Mouse (Mus musculus): ENCODE data around the gene Serpina1a. TPM values are rescaled to one million over a fixed set of nuclear protein-coding genes. Genes with fewer than 3 reads are reported as not detected.

Serpina1a gene
- not detected for polyA plus RNA-seq (2012; fragmentation: generic; extraction: Trizol)

DNA sequence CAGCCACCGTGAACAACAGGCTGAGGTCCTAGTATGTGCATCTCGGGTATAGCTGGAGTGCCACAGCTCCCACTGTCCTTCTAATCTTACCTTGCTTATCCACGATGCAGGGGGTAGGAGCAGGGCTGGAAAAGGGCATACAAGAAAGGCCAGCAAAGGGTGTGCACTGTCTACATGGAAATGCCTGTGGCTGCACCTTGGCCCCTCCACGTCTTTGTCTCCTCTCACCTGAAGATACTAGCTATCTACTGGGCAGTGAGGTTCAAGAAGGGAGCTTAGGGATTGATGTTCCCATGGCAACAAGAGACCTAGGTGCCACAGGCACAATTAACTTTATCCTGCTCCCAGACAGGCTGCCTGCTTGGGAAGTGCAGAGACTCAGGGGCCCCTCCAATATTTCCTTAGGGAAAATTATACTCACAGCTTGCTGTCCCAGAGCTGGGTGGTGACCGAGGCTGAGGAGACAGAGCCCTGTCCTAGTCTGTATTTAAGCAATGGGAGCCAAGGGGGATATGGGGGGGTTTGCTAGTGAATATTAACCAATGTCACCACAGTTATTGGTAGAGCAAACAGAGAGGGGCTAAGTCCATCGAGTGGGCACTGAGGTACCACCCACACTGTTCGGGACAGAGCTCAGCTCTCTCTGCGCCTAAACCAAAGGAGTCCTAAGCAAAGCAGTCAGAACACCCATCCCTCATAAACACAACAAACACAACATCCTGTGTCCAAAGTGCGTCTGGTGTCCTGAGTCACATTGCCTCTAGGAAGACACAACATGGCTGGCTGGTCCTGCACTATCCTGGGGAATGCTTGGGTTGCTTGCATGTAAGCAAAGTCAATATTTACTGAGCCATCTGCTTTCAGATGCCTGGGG, at the start of gene Serpina1a:
Serpina1a (minus strand) TSS at position 462 of the 874 bp plus-strand sequence.

DNA sequence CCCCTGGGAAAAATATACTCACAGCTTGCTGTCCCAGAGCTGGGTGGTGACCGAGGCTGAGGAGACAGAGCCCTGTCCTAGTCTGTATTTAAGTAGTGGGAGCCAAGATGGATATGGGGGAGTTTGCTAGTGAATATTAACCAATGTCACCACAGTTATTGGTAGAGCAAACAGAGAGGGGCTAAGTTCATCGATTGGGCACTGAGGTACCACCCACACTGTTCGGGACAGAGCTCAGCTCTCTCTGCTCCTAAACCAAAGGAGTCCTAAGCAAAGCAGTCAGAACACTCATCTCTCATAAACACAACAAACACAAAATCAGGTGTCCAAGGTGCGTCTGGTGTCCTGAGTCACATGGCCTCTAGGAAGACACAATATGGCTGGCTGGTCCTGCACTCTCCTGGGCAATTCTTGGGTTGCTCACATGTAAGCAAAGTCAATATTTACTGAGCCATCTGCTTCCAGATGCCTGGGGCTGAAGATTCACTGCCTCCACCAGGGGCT, 41.5 kb upstream of the Serpina1a start, which contains the start of gene Serpina1c:
Serpina1c (minus strand) TSS at position 51 of the 504 bp plus-strand sequence.

DNA sequence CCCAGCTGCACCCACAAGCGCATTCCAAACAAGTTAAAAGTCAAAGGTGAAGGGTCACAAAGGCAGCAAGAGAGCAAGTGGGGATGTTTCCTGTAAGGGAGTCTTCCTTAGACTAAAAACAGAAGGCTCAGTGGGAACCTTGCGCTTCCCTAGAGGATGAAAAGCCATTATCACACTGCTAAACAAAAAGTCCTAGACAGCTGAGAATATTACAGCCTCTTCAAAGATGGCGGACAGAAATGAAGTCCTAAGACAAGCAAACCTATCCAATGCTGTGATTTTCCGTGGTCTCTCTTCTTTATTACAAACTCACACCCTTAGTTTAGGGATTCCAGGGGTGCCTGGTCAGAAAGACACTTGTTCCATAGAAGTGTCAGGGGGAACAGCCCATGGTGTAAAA, 33.1 kb downstream of the Serpina1a start, which contains the start of gene Serpina1b:
Serpina1b (minus strand) TSS at position 101 of the 400 bp plus-strand sequence.

Other genes with a start within 250 kb of the Serpina1a start
- under 1 TPM in 1 of 2 experiments, not detected in 1; 0.12 TPM for gene Serpina10, start 232.1 kb downstream of the Serpina1a start, polyA plus RNA-seq (2012; fragmentation: generic; extraction: Trizol)
- gene Serpina6, start 206.3 kb downstream of the Serpina1a start, polyA plus RNA-seq (2012; fragmentation: generic; extraction: Trizol): under 1 TPM in 1 of 2 experiments, not detected in 1; 0.17 TPM
- under 1 TPM in 1 of 2 experiments, not detected in 1; 0.02 TPM for gene Serpina16, start 187.4 kb downstream of the Serpina1a start, polyA plus RNA-seq (2012; fragmentation: generic; extraction: Trizol)
- gene Serpina1f, start 168.0 kb downstream of the Serpina1a start, polyA plus RNA-seq (2012; fragmentation: generic; extraction: Trizol): not detected
- under 1 TPM in 1 of 2 experiments, not detected in 1; 0.05 TPM for gene Serpina1d, start 90.0 kb downstream of the Serpina1a start, polyA plus RNA-seq (2012; fragmentation: generic; extraction: Trizol)
- gene Serpina1b, start 33.2 kb downstream of the Serpina1a start, polyA plus RNA-seq (2012; fragmentation: generic; extraction: Trizol): not detected
- gene Serpina1c, start 41.3 kb upstream of the Serpina1a start, polyA plus RNA-seq (2012; fragmentation: generic; extraction: Trizol): not detected
- under 1 TPM; 0.19 to 0.46 TPM for gene Serpina1e, start 95.4 kb upstream of the Serpina1a start, polyA plus RNA-seq (2012; fragmentation: generic; extraction: Trizol)
- not detected for gene Serpina11, start 126.4 kb upstream of the Serpina1a start, polyA plus RNA-seq (2012; fragmentation: generic; extraction: Trizol)
- under 1 TPM; 0.04 to 0.05 TPM for gene Serpina9, start 150.2 kb upstream of the Serpina1a start, polyA plus RNA-seq (2012; fragmentation: generic; extraction: Trizol)
- gene Serpina12, start 180.9 kb upstream of the Serpina1a start, polyA plus RNA-seq (2012; fragmentation: generic; extraction: Trizol): not detected
- gene Serpina5, start 237.6 kb upstream of the Serpina1a start, polyA plus RNA-seq (2012; fragmentation: generic; extraction: Trizol): not detected
- not detected for gene Serpina3a, start 249.2 kb upstream of the Serpina1a start, polyA plus RNA-seq (2012; fragmentation: generic; extraction: Trizol)